Mouse (Mus musculus) frontal cortex, adult 2 months (tissue): ENCODE measurements around the gene Zfp185. TPM values are rescaled to one million over a fixed set of nuclear protein-coding genes. Genes with fewer than 3 reads are reported as not detected.

ENCODE experiments used
- DNase-seq, 2 experiments: peaks; one replicate each; pipeline ENCODE4 v3.0.0; 2022; ENCODE audit warnings: low spot score in 1 of 2; ENCODE audit errors: extremely low spot score in 1 of 2
- polyA plus RNA-seq: library from polyadenylated mRNA; depleted of rRNA; stranded (reverse); fragments of >200 nt; gene quantifications from 2 replicates; pipeline ENCODE4 v1.2.3, GENCODE M21; 2012; rRNA removed

Gene Zfp185
- polyA plus RNA-seq = 0.44 and 0.72 TPM in 2 replicates

- DNase-seq = no peak
Observed at GRCm38 (mm10) chrX:72986841-72987519, at the start of gene Zfp185. Gene Zfp185, plus strand, starts transcription at chrX:72987339.

DNA sequence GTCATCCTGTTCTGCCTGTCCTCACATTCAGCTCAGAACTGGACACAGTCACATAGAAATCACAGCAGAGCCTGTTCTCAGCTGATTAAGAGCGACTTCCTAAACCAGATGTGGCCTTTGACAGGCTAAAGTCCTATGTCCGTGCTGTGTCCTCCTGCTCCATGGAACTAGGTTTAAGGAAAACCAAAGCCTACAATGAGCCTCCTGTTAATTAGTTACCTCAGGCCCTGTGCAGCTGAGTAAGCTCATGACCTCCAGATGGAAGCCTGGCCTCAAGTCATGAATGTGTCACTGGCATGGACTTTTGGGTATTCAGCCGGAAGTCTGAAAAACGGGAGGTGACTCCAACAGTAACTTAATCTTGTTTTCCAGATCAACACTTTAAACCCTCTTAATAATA, 33.7 kb upstream of the Zfp185 start:
- DNase-seq = no peak

DNA sequence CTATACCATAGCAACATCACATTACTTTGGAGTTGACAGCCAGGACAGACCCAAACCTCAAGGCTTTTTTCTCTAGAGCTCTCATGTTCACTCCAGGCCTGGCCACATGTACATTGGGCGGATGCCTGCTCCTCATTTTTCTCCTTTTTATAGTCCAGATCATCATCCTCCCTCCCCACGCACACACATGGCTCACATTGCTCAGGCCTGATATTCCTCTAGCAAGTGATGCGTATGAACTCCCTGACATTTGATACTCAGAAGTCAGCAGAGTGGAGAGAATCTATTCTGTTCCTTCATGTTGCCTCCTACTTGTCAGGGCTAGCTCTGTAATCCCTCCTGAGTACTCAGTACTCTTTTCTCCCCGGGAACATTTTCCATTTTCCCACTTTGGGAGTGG, 30.7 kb upstream of the Zfp185 start:
- no peak for DNase-seq

DNA sequence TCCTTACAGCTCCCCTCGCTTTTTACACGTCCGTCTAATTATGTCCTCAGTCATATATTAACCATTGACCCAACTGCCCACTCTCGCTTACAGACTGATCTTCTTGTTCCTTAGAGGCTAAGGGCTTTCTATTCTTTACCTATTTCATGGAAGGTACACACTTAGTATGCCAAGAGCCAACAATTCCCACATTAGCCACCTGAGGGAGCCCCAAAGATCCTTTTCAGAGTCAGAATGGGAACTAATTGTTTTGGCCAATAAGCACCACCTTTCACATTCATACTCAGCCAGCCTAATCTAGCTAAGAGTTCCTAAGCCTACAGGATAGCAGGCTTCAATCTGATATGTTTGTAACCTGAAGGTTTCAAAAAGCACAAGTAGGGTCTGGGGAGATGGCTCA, 26.7 kb upstream of the Zfp185 start:
- DNase-seq = peak in 1 of 2 experiments; percentile 37

DNA sequence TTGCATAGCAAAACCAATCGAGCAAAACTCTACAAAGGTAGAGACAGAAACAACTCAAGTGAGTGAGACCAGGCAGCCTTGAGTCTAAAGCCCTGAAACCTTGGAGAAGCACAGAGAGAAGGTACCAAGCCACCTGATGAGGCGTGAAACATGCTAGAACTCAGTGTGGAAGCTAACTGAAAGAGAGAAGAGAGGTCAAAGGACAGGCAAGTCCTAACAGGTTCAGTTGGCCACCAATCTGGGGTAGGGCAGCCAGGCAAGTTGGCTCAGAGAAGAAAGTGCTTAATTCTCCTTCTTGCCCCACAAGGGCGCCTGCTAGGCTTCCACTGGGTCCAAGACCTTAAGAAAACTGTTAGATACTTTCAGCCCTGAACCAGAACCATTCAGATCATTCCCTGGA, 25.6 kb upstream of the Zfp185 start:
- no peak for DNase-seq

DNA sequence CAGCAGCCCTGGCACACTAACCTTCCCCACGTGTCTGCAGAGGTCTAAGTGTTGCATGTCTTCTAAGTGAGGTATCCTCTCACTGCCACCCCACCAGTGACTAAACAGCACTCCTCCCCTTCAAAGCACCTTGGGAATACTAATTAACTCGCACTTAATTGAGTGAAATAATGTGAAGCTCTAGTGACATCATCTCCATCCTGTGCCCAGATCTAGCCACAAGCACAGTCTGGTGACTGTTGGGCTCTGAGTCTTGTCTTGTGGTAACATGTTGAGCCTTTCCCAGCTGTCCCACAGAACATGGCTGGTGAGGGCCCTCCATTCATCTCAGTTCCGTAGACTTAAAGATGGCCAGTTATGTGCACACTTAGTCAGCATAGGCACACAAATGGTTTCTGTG, 24.4 kb upstream of the Zfp185 start:
- DNase-seq = no peak

DNA sequence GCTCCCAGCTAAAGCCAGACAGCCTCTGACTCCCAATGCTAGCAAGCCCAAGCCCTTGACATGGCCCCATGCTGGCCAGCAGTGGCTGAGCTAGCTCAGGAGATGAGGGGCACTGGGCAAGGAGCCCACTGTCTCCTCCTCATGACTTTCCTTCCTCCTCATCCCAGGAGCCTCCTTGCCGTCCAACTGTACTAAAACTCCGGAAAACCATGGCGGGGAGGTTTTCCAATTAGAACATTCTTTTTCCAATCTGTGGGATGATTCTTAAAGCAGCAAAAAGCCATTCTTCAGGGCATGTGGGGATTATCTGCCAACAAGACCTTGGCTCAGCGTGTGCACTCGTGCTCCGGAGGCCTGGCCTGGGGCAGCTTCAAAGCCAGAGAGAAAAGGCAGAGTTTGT, 4.3 kb upstream of the Zfp185 start:
- DNase-seq = no peak

GRCm38 (mm10) chrX:72985607-72986006, 1.5 kb upstream of the Zfp185 start:
- no peak for DNase-seq

DNA sequence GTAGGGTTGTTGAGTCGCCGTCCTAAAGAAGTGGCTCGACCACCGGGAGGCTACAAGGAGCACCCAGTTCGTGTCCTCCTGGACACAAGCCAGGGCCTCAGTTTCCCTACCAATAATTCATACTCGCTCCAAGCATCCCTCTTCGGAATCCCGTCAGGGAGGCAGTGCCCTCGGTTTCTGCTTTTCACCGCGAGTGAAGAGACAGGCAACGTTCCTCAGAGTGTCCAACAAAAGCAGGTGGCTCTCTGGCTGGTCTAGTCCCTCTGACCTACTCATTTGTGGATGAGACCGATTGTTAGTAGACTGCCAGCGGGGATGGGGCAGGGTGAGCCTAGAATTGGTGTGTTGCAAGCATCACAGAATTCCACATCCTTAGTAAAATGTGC, 374 bp downstream of the Zfp185 start:
- DNase-seq = no peak

GRCm38 (mm10) chrX:72988431-72988830, 1.3 kb downstream of the Zfp185 start:
- no peak for DNase-seq

DNA sequence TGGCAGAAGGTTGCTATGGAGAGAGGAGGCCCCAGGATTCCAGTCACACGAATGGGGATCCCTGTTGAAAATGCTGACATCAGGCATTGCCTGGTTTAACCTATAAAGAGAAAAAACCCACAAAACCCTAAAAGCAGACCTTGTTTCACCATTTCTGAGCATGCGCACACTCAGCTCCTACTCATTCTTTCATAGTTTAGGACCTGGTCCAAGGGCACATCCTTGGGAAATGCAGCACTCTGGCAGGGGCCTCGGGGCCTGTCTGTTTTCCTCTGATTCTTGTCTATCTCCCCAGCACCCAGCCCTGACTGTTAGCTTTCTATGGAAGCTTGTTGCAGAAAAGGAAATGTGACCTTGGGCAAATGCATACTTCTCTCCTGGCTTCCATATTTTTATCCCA, 3.4 kb downstream of the Zfp185 start:
- no peak for DNase-seq

DNA sequence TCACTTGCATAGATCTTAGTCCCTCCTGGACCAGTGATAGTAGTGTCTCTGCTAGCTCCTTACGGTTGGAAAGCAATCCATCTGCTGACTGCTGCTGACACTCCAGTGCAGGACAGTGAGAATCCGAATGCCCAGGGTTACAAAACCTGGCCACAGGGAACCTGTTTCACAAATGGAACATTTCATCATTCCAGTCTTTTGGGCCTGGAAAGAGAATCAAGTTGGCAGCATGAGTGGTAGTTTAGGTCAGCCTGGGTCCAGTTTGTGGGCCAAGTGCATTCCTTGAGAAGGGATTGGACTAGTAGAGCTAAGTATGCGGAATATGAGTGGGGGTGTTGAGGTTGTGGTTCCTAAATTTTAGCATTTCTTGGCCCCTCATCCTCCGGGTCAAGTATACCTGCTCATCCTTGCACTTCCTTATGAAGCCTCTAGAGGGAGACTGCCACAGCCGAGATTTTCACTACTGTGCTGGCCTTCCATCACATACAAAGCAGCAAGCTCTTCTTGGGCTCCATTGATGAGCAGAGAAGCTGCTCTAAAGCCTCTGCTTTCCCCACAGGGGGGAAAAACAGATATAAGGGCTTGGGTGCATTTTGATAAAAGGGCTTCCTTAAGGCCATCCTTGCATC, 5.3 kb downstream of the Zfp185 start:
- DNase-seq = no peak

DNA sequence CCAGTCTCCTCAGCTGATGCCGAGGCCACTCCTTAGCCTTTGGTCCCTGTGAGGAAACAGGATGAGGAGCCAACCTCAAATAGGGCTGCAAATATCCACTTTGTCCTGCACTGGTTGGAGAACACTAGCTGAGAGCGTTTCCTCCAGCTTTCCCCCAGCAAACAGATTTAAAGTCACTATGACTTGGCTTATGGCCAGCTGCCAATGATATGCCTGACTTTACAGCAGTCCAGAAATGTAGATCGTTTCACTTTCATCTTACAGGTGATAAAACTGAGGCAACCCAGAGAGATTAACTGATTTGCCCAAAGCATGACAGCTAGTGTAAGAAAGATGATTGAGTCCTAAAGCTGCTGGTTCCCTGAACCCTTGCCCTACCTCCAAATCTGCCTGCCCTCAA, 8.4 kb downstream of the Zfp185 start:
- no peak for DNase-seq

DNA sequence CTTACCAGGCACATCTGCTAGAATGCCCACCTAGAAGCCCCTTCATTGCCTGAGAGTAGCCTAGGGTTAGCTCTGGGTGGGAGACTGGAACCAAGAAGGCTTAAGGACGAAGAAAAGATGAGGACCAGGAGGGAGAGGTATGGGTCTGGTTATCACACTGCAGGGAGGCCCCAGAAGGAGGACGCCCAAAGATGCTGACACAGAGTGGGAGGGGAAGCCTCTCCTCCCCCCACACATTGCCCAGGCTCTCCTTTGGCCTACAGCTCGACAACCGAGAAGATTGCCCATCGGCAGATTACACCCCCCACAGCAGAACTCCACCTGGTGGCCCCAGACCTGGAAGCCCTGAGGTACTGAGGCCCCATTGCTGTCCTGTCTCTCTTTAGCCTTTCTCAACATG, 16.0 kb downstream of the Zfp185 start:
- DNase-seq = no peak

GRCm38 (mm10) chrX:73005678-73006077, 18.5 kb downstream of the Zfp185 start:
- DNase-seq = no peak

DNA sequence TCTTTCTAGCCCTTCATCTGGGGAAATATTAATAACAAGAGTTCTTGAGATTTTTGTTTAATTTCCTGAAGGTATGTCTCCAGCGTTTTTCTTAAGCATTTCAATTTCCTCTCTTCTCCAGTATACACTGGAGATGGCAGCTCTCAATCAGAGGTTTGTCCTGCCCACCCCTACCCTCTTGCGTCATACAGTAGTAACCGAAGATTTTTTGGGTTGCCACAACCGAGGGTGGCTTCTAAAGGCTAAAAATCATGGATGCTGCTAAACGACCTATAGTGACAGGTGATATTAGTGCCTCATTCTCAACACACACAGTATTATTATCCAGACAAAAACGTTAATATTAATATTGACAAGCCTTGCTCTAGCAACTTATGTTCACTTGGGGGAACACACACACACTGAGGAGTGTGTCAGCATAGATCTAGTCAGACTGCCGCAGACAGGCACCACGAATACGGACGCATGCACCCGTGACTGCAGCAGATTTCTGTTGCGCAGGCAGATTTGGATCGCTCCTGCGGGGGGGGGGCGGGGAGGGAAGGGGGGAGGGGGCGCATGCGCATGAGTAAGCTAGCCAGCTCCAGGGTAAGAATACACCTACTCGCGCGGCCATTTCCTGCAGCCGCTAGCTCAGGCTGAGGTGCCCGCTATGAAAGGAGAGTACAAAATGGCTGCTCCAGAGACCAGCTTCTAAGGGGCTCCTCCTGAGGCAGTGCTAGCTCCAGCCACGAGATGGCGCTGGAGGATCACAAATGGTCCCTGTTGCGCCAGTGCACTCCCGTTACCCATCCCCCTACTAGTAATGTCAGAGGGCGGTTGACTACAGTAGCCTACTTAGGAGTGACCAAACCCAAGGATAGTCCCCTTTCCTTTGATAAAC, 20.7 kb downstream of the Zfp185 start:
- DNase-seq = peak; percentile 90 to 96

- DNase-seq = no peak
Observed at GRCm38 (mm10) chrX:73012846-73013245, 25.7 kb downstream of the Zfp185 start.

- no peak for DNase-seq
Observed at GRCm38 (mm10) chrX:73037003-73037402, 49.9 kb downstream of the Zfp185 start, which contains the start of gene Pnma5. Gene Pnma5, minus strand, starts transcription at chrX:73037103.

GRCm38 (mm10) chrX:73038831-73039230, 51.7 kb downstream of the Zfp185 start:
- no peak for DNase-seq

DNA sequence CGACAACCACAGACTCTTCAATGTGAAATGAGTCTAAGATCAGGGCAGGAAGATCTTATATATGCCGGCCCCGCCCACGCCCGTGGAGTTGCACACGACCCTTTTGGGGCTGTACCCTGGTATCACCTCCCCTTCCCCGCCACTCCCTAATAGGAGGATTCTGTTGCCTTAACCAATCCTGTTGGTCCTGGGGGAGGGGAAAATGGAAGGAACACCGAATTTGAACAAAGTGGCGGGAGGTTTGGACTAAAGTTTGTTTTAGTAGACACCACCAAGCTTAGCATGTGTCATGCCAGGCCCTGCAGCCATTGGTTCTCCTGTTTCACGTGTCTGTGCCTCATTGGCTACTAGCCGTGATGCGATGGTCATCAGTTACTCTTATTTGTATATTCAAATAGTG, 52.5 kb downstream of the Zfp185 start:
- DNase-seq = no peak

DNA sequence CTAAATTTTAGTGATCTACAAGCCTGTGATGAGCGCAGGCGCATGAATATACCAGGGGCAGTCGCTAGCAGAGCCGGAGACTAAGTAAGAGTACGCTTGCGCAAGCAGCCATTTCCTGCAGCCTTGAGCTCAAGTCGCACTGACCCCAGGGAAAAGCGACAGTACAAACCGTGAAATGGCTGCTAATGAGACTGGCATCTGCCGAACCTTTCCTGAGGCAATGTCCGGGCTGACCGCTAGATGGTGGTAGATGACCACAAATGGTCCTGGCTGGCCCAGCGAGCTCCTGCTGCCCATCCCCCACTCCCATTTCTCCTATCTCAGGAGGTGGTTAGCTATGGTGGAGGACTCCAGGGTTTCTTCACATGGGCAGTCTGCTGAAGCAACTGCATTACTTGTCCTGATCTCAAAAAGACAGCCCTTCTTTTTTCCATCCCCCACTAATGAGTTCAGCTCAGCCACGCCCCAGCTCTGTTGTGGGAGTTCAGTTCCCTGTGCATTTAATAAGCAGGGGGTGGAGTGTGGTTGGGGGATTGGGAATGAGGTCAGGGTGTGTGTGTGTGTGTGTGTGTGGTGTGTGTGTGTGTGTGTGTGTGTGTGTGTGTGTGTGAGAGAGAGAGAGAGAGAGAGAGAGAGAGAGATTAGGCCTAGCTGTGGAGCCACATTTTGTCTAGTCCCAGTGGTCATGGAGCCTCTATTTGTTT, 66.9 kb downstream of the Zfp185 start:
- peak; percentile 89 to 97 for DNase-seq
